Mouse (Mus musculus): ENCODE measurements around the gene Esam. TPM values are rescaled to one million over a fixed set of nuclear protein-coding genes. Genes with fewer than 3 reads are reported as not detected.
A peak's percentile ranks its signal among the peaks of the same experiment; 100 is the strongest.

The Esam gene
- polyA plus RNA-seq, 1 experiment from 2014 or later = 43.4 TPM

GRCm38 (mm10) chr9:37514456-37514855 lies 13.4 kb upstream of the Esam start:
- peaks cover 9% of the 10 kb centered on the region; the same call in 1 of the 2 replicates for H3K4me1 ChIP-seq (replicated peaks)
- H3K36me3 ChIP-seq = peaks cover 7% of the 10 kb centered on the region
- no peak overlapping the region for H3K4me3 ChIP-seq
- no peak overlapping the region for H3K27ac ChIP-seq
- H3K9me3 ChIP-seq = no peaks in the 10 kb centered on the region
- no peak overlapping the region for H3K4me2 ChIP-seq
- no peaks in the 10 kb centered on the region for H3K27me3 ChIP-seq
- WGBS = 91% methylated on average over 3 of the region's 3 CpGs
- ATAC-seq (ENCODE audit: low FRiP score) = no peak
- no peak overlapping the region for H3K9ac ChIP-seq

GRCm38 (mm10) chr9:37517467-37517866 lies 10.4 kb upstream of the Esam start:
- Histone ChIP-seq H3K4me2 (no peak overlapping the region), H3K9ac (no peak overlapping the region), H3K27me3 (no peaks in the 10 kb centered on the region), H3K4me1 (replicated peaks) (peaks cover 9% of the 10 kb centered on the region; the same call in 1 of the 2 replicates), H3K9me3 (no peaks in the 10 kb centered on the region), H3K27ac (no peak overlapping the region), H3K36me3 (peaks cover 27% of the 10 kb centered on the region), H3K4me3 (no peak overlapping the region)
- ATAC-seq (ENCODE audit: low FRiP score) = no peak
- WGBS = 77% methylated on average over 1 of the region's 1 CpGs

- WGBS = 90% methylated on average over 8 of the region's 8 CpGs
- ATAC-seq (ENCODE audit: low FRiP score) = no peak
- Histone ChIP-seq H3K9me3 (no peaks in the 10 kb centered on the region), H3K4me1 (replicated peaks) (0 out of 2 replicates have a peak, but pooled peaks cover under 1% of the 10 kb centered on the region), H3K36me3 (peaks cover 38% of the 10 kb centered on the region), H3K9ac (no peak overlapping the region), H3K27ac (no peak overlapping the region), H3K4me3 (no peak overlapping the region), H3K4me2 (no peak overlapping the region), H3K27me3 (no peaks in the 10 kb centered on the region)
Measured at GRCm38 (mm10) chr9:37518991-37519390, 8.9 kb upstream of the Esam start.

- Histone ChIP-seq H3K27ac (no peak overlapping the region), H3K36me3 (peaks cover 41% of the 10 kb centered on the region), H3K4me3 (no peak overlapping the region), H3K4me1 (replicated peaks) (no peaks in the 10 kb centered on the region), H3K4me2 (no peak overlapping the region), H3K9me3 (no peaks in the 10 kb centered on the region), H3K9ac (no peak overlapping the region), H3K27me3 (0 out of 2 replicates have a peak, but pooled peaks cover 1% of the 10 kb centered on the region)
- ATAC-seq (ENCODE audit: low FRiP score) = no peak
- WGBS = 88% methylated on average over 2 of the region's 2 CpGs
Measured at GRCm38 (mm10) chr9:37519995-37520394, 7.9 kb upstream of the Esam start.

GRCm38 (mm10) chr9:37525461-37525860 lies 2.4 kb upstream of the Esam start:
- no peak overlapping the region for H3K27ac ChIP-seq
- 91% methylated on average over 2 of the region's 2 CpGs for WGBS
- peaks cover 56% of the 10 kb centered on the region for H3K27me3 ChIP-seq
- peaks cover 34% of the 10 kb centered on the region for H3K36me3 ChIP-seq
- H3K4me2 ChIP-seq = no peak overlapping the region
- ATAC-seq (ENCODE audit: low FRiP score) = no peak
- H3K4me3 ChIP-seq = no peak overlapping the region
- no peak overlapping the region for H3K9ac ChIP-seq
- no peaks in the 10 kb centered on the region for H3K9me3 ChIP-seq
- H3K4me1 ChIP-seq (replicated peaks) = peaks cover 26% of the 10 kb centered on the region

- no peaks in the 10 kb centered on the region for H3K9me3 ChIP-seq
- 23% methylated on average over 21 of the region's 21 CpGs for WGBS
- ATAC-seq (ENCODE audit: low FRiP score) = no peak
- H3K36me3 ChIP-seq = peaks cover 25% of the 10 kb centered on the region
- H3K9ac ChIP-seq = peak overlapping the region; percentile 2; the same call in 1 of the 2 replicates
- H3K4me3 ChIP-seq = no peak overlapping the region
- 0 out of 2 replicates have a peak overlapping the region, but pooled peaks have one; percentile 10 for H3K4me2 ChIP-seq
- H3K4me1 ChIP-seq (replicated peaks) = peaks cover 37% of the 10 kb centered on the region
- H3K27me3 ChIP-seq = peaks cover 68% of the 10 kb centered on the region
- H3K27ac ChIP-seq = no peak overlapping the region
Measured at GRCm38 (mm10) chr9:37526443-37527395, 1.2 kb upstream of the Esam start.

- Histone ChIP-seq H3K36me3 (peaks cover 15% of the 10 kb centered on the region), H3K27ac (peak overlapping the region; percentile 46; the same call in 1 of the 2 replicates), H3K9me3 (no peaks in the 10 kb centered on the region), H3K4me3 (peak overlapping the region; percentile 37), H3K27me3 (peaks cover 82% of the 10 kb centered on the region), H3K4me1 (replicated peaks) (peaks cover 37% of the 10 kb centered on the region), H3K4me2 (peak overlapping the region; percentile 61; the same call in 1 of the 2 replicates), H3K9ac (no peak overlapping the region)
- 26% methylated on average over 9 of the region's 9 CpGs for WGBS
- no peak for ATAC-seq (ENCODE audit: low FRiP score)
Measured at GRCm38 (mm10) chr9:37528225-37528970, 520 bp downstream of the Esam start.

- Histone ChIP-seq H3K9me3 (no peaks in the 10 kb centered on the region), H3K27ac (peak overlapping the region; percentile 30; the same call in 1 of the 2 replicates), H3K9ac (peak overlapping the region; percentile 70), H3K4me3 (peak overlapping the region; percentile 37), H3K4me1 (replicated peaks) (peaks cover 37% of the 10 kb centered on the region), H3K27me3 (peaks cover 83% of the 10 kb centered on the region), H3K36me3 (peaks cover 8% of the 10 kb centered on the region), H3K4me2 (peak overlapping the region; percentile 61)
- WGBS = 1% methylated on average over 32 of the region's 32 CpGs
- peak; percentile 65 for ATAC-seq (ENCODE audit: low FRiP score)
Measured at GRCm38 (mm10) chr9:37530031-37530887, 2.4 kb downstream of the Esam start.

- under 1% methylated on average over 31 of the region's 31 CpGs for WGBS
- H3K4me2 ChIP-seq = peak overlapping the region; percentile 61
- H3K9me3 ChIP-seq = no peaks in the 10 kb centered on the region
- peaks cover 37% of the 10 kb centered on the region for H3K4me1 ChIP-seq (replicated peaks)
- peak overlapping the region; percentile 70 for H3K9ac ChIP-seq
- H3K36me3 ChIP-seq = peaks cover 2% of the 10 kb centered on the region; the same call in 1 of the 2 replicates
- ATAC-seq (ENCODE audit: low FRiP score) = peak; percentile 78
- H3K4me3 ChIP-seq = peak overlapping the region; percentile 37
- peaks cover 74% of the 10 kb centered on the region for H3K27me3 ChIP-seq
- peak overlapping the region; percentile 23; the same call in 1 of the 2 replicates for H3K27ac ChIP-seq
Measured at GRCm38 (mm10) chr9:37530888-37531705, 3.2 kb downstream of the Esam start.

- no peak overlapping the region for H3K9ac ChIP-seq
- WGBS = 86% methylated on average over 4 of the region's 4 CpGs
- H3K9me3 ChIP-seq = no peaks in the 10 kb centered on the region
- no peak for ATAC-seq (ENCODE audit: low FRiP score)
- H3K4me1 ChIP-seq (replicated peaks) = peaks cover 3% of the 10 kb centered on the region; the same call in 1 of the 2 replicates
- no peaks in the 10 kb centered on the region for H3K36me3 ChIP-seq
- no peak overlapping the region for H3K4me2 ChIP-seq
- no peak overlapping the region for H3K27ac ChIP-seq
- peaks cover 36% of the 10 kb centered on the region for H3K27me3 ChIP-seq
- no peak overlapping the region for H3K4me3 ChIP-seq
Measured at GRCm38 (mm10) chr9:37536851-37537250, 9.0 kb downstream of the Esam start.
